Mouse (Mus musculus) lung, postnatal 36 days (tissue): ENCODE data around the gene Nfkb1.

Source experiments
- DNase-seq: peaks from one replicate; pipeline ENCODE4 v3.0.0; 2022; ENCODE audit warnings: mixed read lengths

Gene Nfkb1

GRCm38 (mm10) chr3:135667084-135667483 lies 24.3 kb downstream of the Nfkb1 start:
- DNase-seq = no peak

- DNase-seq = no peak
Measured at GRCm38 (mm10) chr3:135665777-135666259, 25.5 kb downstream of the Nfkb1 start.

GRCm38 (mm10) chr3:135662139-135662864 lies 29.0 kb downstream of the Nfkb1 start:
- DNase-seq = no peak

- DNase-seq = no peak
Measured at GRCm38 (mm10) chr3:135661707-135662106, 29.6 kb downstream of the Nfkb1 start.

- no peak for DNase-seq
Measured at GRCm38 (mm10) chr3:135658540-135659097, 32.7 kb downstream of the Nfkb1 start.

- no peak for DNase-seq
Measured at GRCm38 (mm10) chr3:135656156-135656555, 35.2 kb downstream of the Nfkb1 start.

- DNase-seq = no peak
Measured at GRCm38 (mm10) chr3:135650773-135651555, 40.4 kb downstream of the Nfkb1 start.

GRCm38 (mm10) chr3:135649809-135650208 lies 41.5 kb downstream of the Nfkb1 start:
- DNase-seq = no peak

GRCm38 (mm10) chr3:135648501-135648900 lies 42.8 kb downstream of the Nfkb1 start:
- no peak for DNase-seq

- no peak for DNase-seq
Measured at GRCm38 (mm10) chr3:135646622-135647021, 44.7 kb downstream of the Nfkb1 start.

- DNase-seq = no peak
Measured at GRCm38 (mm10) chr3:135644971-135645370, 46.4 kb downstream of the Nfkb1 start.

GRCm38 (mm10) chr3:135641623-135641915 lies 49.8 kb downstream of the Nfkb1 start:
- DNase-seq = no peak

GRCm38 (mm10) chr3:135640856-135641622 lies 50.3 kb downstream of the Nfkb1 start:
- DNase-seq = no peak

GRCm38 (mm10) chr3:135640203-135640602 lies 51.1 kb downstream of the Nfkb1 start:
- DNase-seq = no peak

- no peak for DNase-seq
Measured at GRCm38 (mm10) chr3:135637592-135637991, 53.8 kb downstream of the Nfkb1 start.

GRCm38 (mm10) chr3:135636454-135636853 lies 54.9 kb downstream of the Nfkb1 start:
- DNase-seq = peak; percentile 44

- no peak for DNase-seq
Measured at GRCm38 (mm10) chr3:135635646-135636434, 55.5 kb downstream of the Nfkb1 start.

GRCm38 (mm10) chr3:135635030-135635429 lies 56.3 kb downstream of the Nfkb1 start:
- DNase-seq = no peak

- DNase-seq = no peak
Measured at GRCm38 (mm10) chr3:135634275-135634674, 57.1 kb downstream of the Nfkb1 start.

GRCm38 (mm10) chr3:135631856-135632255 lies 59.5 kb downstream of the Nfkb1 start:
- DNase-seq = peak; percentile 35

- peak; percentile 45 for DNase-seq
Measured at GRCm38 (mm10) chr3:135631096-135631457, 60.3 kb downstream of the Nfkb1 start.

GRCm38 (mm10) chr3:135630430-135631095 lies 60.8 kb downstream of the Nfkb1 start:
- DNase-seq = peak; percentile 39
